Mouse (Mus musculus) activated CD4-positive, CD25-positive, alpha-beta regulatory T cell, adult 9 weeks (primary cell): Measurements from ENCODE around the gene 1700122O11Rik. TPM values are rescaled to one million over a fixed set of nuclear protein-coding genes. Genes with fewer than 3 reads are reported as not detected.

ENCODE experiments used
- polyA plus RNA-seq: library from polyadenylated mRNA; unstranded; fragments of 100-300 nt; shearing (Covaris generic); gene quantifications from one replicate; pipeline ENCODE4 v1.2.1, GENCODE M21; 2017

Gene 1700122O11Rik
- polyA plus RNA-seq = not detected

DNA sequence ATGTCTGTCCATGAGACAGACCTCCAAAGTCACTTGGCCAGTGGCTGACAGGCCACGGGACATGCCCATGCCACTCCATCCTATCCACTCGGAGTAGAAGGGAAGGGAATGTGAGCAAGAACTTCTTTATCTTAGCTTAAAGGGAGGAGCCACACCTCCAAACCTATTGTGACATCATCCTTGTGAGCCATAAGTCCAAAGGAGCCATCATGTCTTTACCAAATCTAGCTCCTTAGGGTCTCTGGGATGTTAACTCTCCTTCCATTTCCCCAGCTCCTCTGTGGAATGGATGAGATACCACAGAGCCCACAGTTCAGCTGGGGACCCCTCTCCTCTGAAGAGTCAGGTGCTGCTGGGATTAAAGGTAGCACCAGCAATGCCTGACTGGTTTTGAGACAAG lies at the start of gene 1700122O11Rik:
Gene 1700122O11Rik (minus strand): TSS at position 101 of the 400 bp plus-strand sequence.

Other genes starting within 250 kb of the 1700122O11Rik start
- gene Mdfi, start 203.6 kb downstream of the 1700122O11Rik start, polyA plus RNA-seq = not detected
- gene Foxp4, start 113.6 kb downstream of the 1700122O11Rik start, polyA plus RNA-seq = 9.6 TPM
- not detected for gene 1700067P10Rik, start 51.0 kb upstream of the 1700122O11Rik start, polyA plus RNA-seq
- gene 9830107B12Rik, start 108.0 kb upstream of the 1700122O11Rik start, polyA plus RNA-seq = not detected
- gene A530064D06Rik, start 129.0 kb upstream of the 1700122O11Rik start, polyA plus RNA-seq = not detected
- gene Trem1, start 194.5 kb upstream of the 1700122O11Rik start, polyA plus RNA-seq = not detected
- gene Trem3, start 209.5 kb upstream of the 1700122O11Rik start, polyA plus RNA-seq = not detected
- gene Treml4, start 226.0 kb upstream of the 1700122O11Rik start, polyA plus RNA-seq = 1.6 TPM